Mouse (Mus musculus) myocyte (in vitro differentiated cells): ENCODE measurements at regions not wholly inside any gene's neighbourhood (a gene's known extent, or its start where the extent isn't known, plus 50 kb on each side); places are given as distances from the start of the nearest gene placed in this dataset.

Source experiments
- H3K27me3 ChIP-seq: one replicate; pipeline ENCODE4 v1.6.1; 2011; ENCODE audit not compliant: control insufficient read depth, insufficient read depth, insufficient read length
- H3K36me3 ChIP-seq: one replicate; pipeline ENCODE4 v1.6.1; 2011; ENCODE audit not compliant: control insufficient read depth, insufficient read depth
- H3K4me2 ChIP-seq: one replicate; pipeline ENCODE4 v1.6.1; 2011; ENCODE audit warnings: low read depth, control low read depth
- H3K4me3 ChIP-seq: one replicate; pipeline ENCODE4 v1.5.1; 2011; ENCODE audit warnings: mild to moderate bottlenecking, control low read depth, moderate library complexity
- H3K79me2 ChIP-seq: one replicate; pipeline ENCODE4 v1.6.1; 2011; ENCODE audit not compliant: control insufficient read depth, insufficient read depth
- H3ac ChIP-seq: one replicate; pipeline ENCODE4 v1.6.1; 2011; ENCODE audit not compliant: control insufficient read depth, insufficient read length
- CEBPB ChIP-seq: IDR thresholded peaks from 2 replicates; pipeline ENCODE4 v1.6.1; 2011; ENCODE audit warnings: mild to moderate bottlenecking, moderate library complexity; ENCODE audit not compliant: poor library complexity, insufficient read depth, severe bottlenecking
- E2F4 ChIP-seq: IDR thresholded peaks from one replicate; pipeline ENCODE4 v1.6.1; 2011; ENCODE audit warnings: mild to moderate bottlenecking, control low read depth, moderate library complexity; ENCODE audit not compliant: insufficient read depth
- MAX ChIP-seq: IDR thresholded peaks from one replicate; pipeline ENCODE4 v1.6.1; 2011; ENCODE audit warnings: low read depth, mild to moderate bottlenecking, control low read depth
- MYOD1 ChIP-seq, 3 experiments: IDR thresholded peaks; one replicate each; pipeline ENCODE4 v1.6.1; 2011; ENCODE audit warnings: control low read depth in 2 of 3, low read depth in 2 of 3, mild to moderate bottlenecking in 2 of 3, moderate library complexity in 1 of 3; ENCODE audit not compliant: insufficient read length in 2 of 3, control insufficient read depth in 1 of 3
- MYOG ChIP-seq, 3 experiments: IDR thresholded peaks; one replicate each; pipeline ENCODE4 v1.6.1; 2011; ENCODE audit warnings: control low read depth in 2 of 3, low read depth in 2 of 3, mild to moderate bottlenecking in 2 of 3; ENCODE audit not compliant: insufficient read length in 2 of 3, control insufficient read depth in 1 of 3, insufficient read depth in 1 of 3
- POLR2A ChIP-seq: IDR thresholded peaks from one replicate; pipeline ENCODE4 v1.6.1; 2011; ENCODE audit warnings: low read depth, mild to moderate bottlenecking, control low read depth, moderate library complexity; ENCODE audit not compliant: insufficient read length
- POLR2AphosphoS2 ChIP-seq: IDR thresholded peaks from one replicate; pipeline ENCODE4 v1.6.1; 2011; ENCODE audit warnings: low read depth, control low read depth; ENCODE audit not compliant: insufficient read length
- REST ChIP-seq: IDR thresholded peaks from one replicate; pipeline ENCODE4 v1.6.1; 2011; ENCODE audit warnings: mild to moderate bottlenecking, control low read depth, moderate library complexity; ENCODE audit not compliant: insufficient read depth, insufficient read length
- SRF ChIP-seq: IDR thresholded peaks from one replicate; pipeline ENCODE4 v1.6.1; 2011; ENCODE audit warnings: low read depth; ENCODE audit not compliant: control insufficient read depth, insufficient read length
- TCF12 ChIP-seq: IDR thresholded peaks from one replicate; pipeline ENCODE4 v1.6.1; 2011; ENCODE audit warnings: mild to moderate bottlenecking, control low read depth; ENCODE audit not compliant: poor library complexity, insufficient read depth, severe bottlenecking
- TCF3 ChIP-seq: IDR thresholded peaks from one replicate; pipeline ENCODE4 v1.6.1; 2011; ENCODE audit warnings: low read depth, control low read depth; ENCODE audit not compliant: insufficient read length
- USF1 ChIP-seq: IDR thresholded peaks from one replicate; pipeline ENCODE4 v1.6.1; 2011; ENCODE audit warnings: low read depth, mild to moderate bottlenecking, control low read depth, moderate library complexity

DNA sequence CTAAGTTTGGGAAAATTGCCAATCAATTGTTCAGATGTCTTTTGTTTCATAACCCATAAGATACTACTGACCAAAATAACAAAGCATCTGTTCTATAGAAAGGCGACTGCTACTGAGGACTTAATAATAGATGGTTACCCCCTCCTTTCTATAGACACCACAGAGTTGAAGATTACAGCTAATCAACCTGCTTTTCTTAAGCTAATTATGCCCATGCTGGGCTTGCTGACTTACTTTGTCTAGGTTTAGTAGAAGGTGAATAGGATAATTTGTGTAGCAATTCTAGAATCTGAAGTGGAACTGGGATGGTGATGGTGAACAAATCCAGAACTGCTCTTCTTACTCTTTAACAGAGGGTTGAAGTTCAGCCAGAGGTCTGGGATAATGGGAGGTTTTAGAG lies 53.8 kb upstream of the Tbx18 start:
- TF ChIP-seq CEBPB, result no peak
- no peak for TF ChIP-seq MYOG (IDR thresholded peaks at IDR 0.05; ENCODE audit: control insufficient read depth in 1 of 3, insufficient read depth in 1 of 3, insufficient read length in 2 of 3, low read depth in 2 of 3)
- TF ChIP-seq MAX, result no peak
- TF ChIP-seq SRF, result no peak
- TF ChIP-seq E2F4, result no peak
- no peak for TF ChIP-seq TCF3
- no peak for TF ChIP-seq MYOD1 (IDR thresholded peaks at IDR 0.05; ENCODE audit: control insufficient read depth in 1 of 3, insufficient read length in 2 of 3, low read depth in 2 of 3)
- no peak for TF ChIP-seq REST
- no peak for TF ChIP-seq POLR2A
- TF ChIP-seq TCF12, result no peak
- Histone ChIP-seq H3K4me2 (no peak overlapping the region), H3K36me3 (no peaks in the 10 kb centered on the region), H3ac (no peak overlapping the region), H3K27me3 (no peaks in the 10 kb centered on the region), H3K79me2 (no peaks in the 10 kb centered on the region), H3K4me3 (no peak overlapping the region)

DNA sequence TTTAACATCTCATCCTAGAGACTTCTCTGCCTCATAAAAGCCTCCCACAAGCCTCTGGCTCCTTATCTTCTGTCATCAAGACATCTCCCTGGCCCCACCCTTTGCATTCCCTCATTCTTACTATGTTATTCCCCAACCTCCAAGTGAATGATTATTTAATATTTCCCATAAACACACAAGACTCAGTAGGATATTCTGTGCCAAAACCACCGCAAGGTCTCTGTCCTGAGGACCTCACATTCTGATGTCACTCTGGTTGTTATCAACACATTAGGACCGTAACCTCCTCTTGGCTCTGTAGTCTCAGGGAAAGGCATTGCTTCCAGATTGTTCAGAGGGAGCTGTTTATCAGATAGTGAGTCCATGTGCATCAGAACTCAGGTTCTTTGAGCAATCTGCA lies 80.7 kb upstream of the Tbx18 start:
- H3K4me2 ChIP-seq, result no peak overlapping the region
- no peak overlapping the region for H3ac ChIP-seq
- H3K36me3 ChIP-seq, result no peaks in the 10 kb centered on the region
- H3K27me3 ChIP-seq, result no peaks in the 10 kb centered on the region
- no peak overlapping the region for H3K4me3 ChIP-seq
- H3K79me2 ChIP-seq, result no peaks in the 10 kb centered on the region
- TF ChIP-seq SRF, result no peak
- no peak for TF ChIP-seq MAX
- TF ChIP-seq MYOD1 (IDR thresholded peaks at IDR 0.05; ENCODE audit: control insufficient read depth in 1 of 3, insufficient read length in 2 of 3, low read depth in 2 of 3), result no peak
- no peak for TF ChIP-seq TCF3
- no peak for TF ChIP-seq POLR2AphosphoS2
- no peak for TF ChIP-seq REST
- TF ChIP-seq MYOG (IDR thresholded peaks at IDR 0.05; ENCODE audit: control insufficient read depth in 1 of 3, insufficient read depth in 1 of 3, insufficient read length in 2 of 3, low read depth in 2 of 3), result no peak
- TF ChIP-seq POLR2A, result no peak
- TF ChIP-seq CEBPB, result no peak
- no peak for TF ChIP-seq TCF12
- no peak for TF ChIP-seq E2F4
- TF ChIP-seq USF1, result no peak

- no peak overlapping the region for H3K4me3 ChIP-seq
- no peaks in the 10 kb centered on the region for H3K27me3 ChIP-seq
- H3K79me2 ChIP-seq, result no peaks in the 10 kb centered on the region
- H3ac ChIP-seq, result no peak overlapping the region
- H3K4me2 ChIP-seq, result no peak overlapping the region
- no peaks in the 10 kb centered on the region for H3K36me3 ChIP-seq
- no peak for TF ChIP-seq E2F4
- no peak for TF ChIP-seq POLR2A
- no peak for TF ChIP-seq MYOD1 (IDR thresholded peaks at IDR 0.05; ENCODE audit: control insufficient read depth in 1 of 3, insufficient read length in 2 of 3, low read depth in 2 of 3)
- no peak for TF ChIP-seq MAX
- no peak for TF ChIP-seq CEBPB
- no peak for TF ChIP-seq TCF12
- no peak for TF ChIP-seq SRF
- TF ChIP-seq USF1, result no peak
- no peak for TF ChIP-seq TCF3
- no peak for TF ChIP-seq MYOG (IDR thresholded peaks at IDR 0.05; ENCODE audit: control insufficient read depth in 1 of 3, insufficient read depth in 1 of 3, insufficient read length in 2 of 3, low read depth in 2 of 3)
- no peak for TF ChIP-seq POLR2AphosphoS2
- TF ChIP-seq REST, result no peak
Measured at GRCm38 (mm10) chr9:87822276-87822675, 91.2 kb upstream of the Tbx18 start.

- H3K4me3 ChIP-seq, result no peak overlapping the region
- H3K36me3 ChIP-seq, result no peaks in the 10 kb centered on the region
- no peaks in the 10 kb centered on the region for H3K27me3 ChIP-seq
- H3K4me2 ChIP-seq, result no peak overlapping the region
- no peaks in the 10 kb centered on the region for H3K79me2 ChIP-seq
- H3ac ChIP-seq, result no peak overlapping the region
- TF ChIP-seq TCF3 (no peak), REST (no peak), MAX (no peak), CEBPB (no peak), SRF (no peak), POLR2A (no peak), TCF12 (no peak), E2F4 (no peak), POLR2AphosphoS2 (no peak), MYOG (IDR thresholded peaks at IDR 0.05; ENCODE audit: control insufficient read depth in 1 of 3, insufficient read depth in 1 of 3, insufficient read length in 2 of 3, low read depth in 2 of 3) (no peak), USF1 (no peak), MYOD1 (IDR thresholded peaks at IDR 0.05; ENCODE audit: control insufficient read depth in 1 of 3, insufficient read length in 2 of 3, low read depth in 2 of 3) (no peak)
Measured at GRCm38 (mm10) chr9:87824691-87825230, 93.7 kb upstream of the Tbx18 start.

GRCm38 (mm10) chr9:87843898-87844297 lies 112.8 kb upstream of the Tbx18 start:
- no peak overlapping the region for H3K4me2 ChIP-seq
- H3ac ChIP-seq, result no peak overlapping the region

More at GRCm38 (mm10) chr9:87843898-87844297, 112.8 kb upstream of the Tbx18 start:
- Histone ChIP-seq H3K79me2 (no peaks in the 10 kb centered on the region), H3K4me3 (no peak overlapping the region), H3K27me3 (no peaks in the 10 kb centered on the region), H3K36me3 (no peaks in the 10 kb centered on the region)
- no peak for TF ChIP-seq POLR2AphosphoS2
- no peak for TF ChIP-seq MYOD1 (IDR thresholded peaks at IDR 0.05; ENCODE audit: control insufficient read depth in 1 of 3, insufficient read length in 2 of 3, low read depth in 2 of 3)
- TF ChIP-seq MAX, result no peak
- no peak for TF ChIP-seq E2F4
- TF ChIP-seq MYOG (IDR thresholded peaks at IDR 0.05; ENCODE audit: control insufficient read depth in 1 of 3, insufficient read depth in 1 of 3, insufficient read length in 2 of 3, low read depth in 2 of 3), result no peak
- no peak for TF ChIP-seq POLR2A
- TF ChIP-seq REST, result no peak
- TF ChIP-seq TCF12, result no peak
- no peak for TF ChIP-seq SRF
- TF ChIP-seq TCF3, result no peak
- TF ChIP-seq USF1, result no peak
- no peak for TF ChIP-seq CEBPB
